Mouse (Mus musculus) lung, postnatal 0 days (tissue): ENCODE data around the gene Olfr1163.

Experiments used
- CTCF ChIP-seq: IDR thresholded peaks from 2 replicates; pipeline ENCODE4 v1.5.1; 2016; ENCODE audit warnings: antibody characterized with exemption, mild to moderate bottlenecking
- EP300 ChIP-seq: IDR thresholded peaks from 2 replicates; pipeline ENCODE4 v1.6.1; 2016; ENCODE audit warnings: antibody characterized with exemption, mild to moderate bottlenecking, control low read depth

GRCm38 (mm10) chr2:88093866-88094265 lies 22.2 kb upstream of the Olfr1163 start, which contains the start of gene Olfr1164:
- TF ChIP-seq CTCF, result no peak
- no peak for TF ChIP-seq EP300
